Mouse (Mus musculus) thymus, adult 2 months (tissue): ENCODE data around the gene Ago1.

Source experiments
- CTCF ChIP-seq: fragments of 200-500 bp; IDR thresholded peaks from 2 replicates; pipeline ENCODE4 v1.5.1; 2012; ENCODE audit warnings: mild to moderate bottlenecking, control low read depth, low read length, moderate library complexity, borderline replicate concordance; ENCODE audit not compliant: control insufficient read depth, poor library complexity, insufficient read depth; ENCODE audit errors: extremely low read depth
- POLR2A ChIP-seq: fragments of 200-500 bp; IDR thresholded peaks from 2 replicates; pipeline ENCODE4 v1.6.1; 2012; ENCODE audit warnings: mild to moderate bottlenecking, low read length, control low read depth, moderate library complexity; ENCODE audit not compliant: control insufficient read depth, poor library complexity, insufficient read depth; ENCODE audit errors: extremely low read depth

- TF ChIP-seq CTCF (no peak), POLR2A (no peak)
These were observed 13.1 kb upstream of the Ago1 start for GRCm38 (mm10) chr4:126481461-126481860.
